Mouse (Mus musculus): ENCODE results near the gene Map6d1.

The Map6d1 gene

DNA sequence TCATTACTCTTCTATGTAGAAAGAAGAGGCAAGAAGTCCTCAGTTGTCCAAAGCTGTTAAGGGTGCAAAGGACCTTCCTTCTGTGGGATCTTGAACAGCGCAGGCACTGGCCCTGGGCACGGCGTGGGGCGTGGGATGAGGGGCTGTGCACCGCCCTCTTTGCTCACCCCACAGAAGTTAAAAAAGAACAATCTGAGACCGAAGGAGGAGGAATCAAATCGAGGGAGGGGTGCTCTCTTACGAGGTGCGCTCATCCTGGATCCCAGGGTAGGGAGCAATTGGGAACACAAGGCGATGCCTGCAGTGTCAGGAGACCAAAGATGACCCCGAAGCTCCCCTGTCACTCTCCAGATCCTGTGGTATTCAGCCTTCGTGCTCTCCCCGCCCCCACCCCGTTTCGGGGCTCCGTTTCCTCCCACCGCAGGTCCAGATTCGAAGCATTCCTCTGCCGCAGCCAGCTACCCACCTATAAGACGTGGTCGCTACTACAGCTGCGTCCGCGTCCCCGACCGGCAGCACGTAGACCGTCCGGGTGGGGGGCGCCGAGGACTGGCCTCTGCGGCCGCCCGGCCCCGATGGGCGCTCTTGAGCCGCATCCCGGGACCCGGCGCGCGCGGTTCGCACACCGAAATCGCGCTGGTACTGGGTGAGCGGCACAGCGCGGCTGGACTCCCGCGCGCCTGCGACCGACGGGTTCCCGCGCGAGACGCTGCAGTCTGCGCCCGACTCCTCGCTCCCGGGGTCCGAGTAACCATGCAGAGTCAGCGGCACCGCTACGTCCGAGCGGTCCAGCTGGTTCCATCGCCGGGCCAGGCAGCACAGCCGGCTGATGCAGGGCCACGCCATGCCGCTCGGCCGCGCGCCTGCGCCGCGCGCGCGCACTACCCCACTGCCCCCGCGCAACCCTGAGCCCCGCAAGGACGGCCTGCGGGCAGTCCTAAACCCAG, at the start of gene Map6d1:
Gene Map6d1, minus strand, starts transcription at position 891 of the 947 bp plus-strand sequence.
- DNase-seq (ENCODE audit: low spot score): peak; percentile 26

DNA sequence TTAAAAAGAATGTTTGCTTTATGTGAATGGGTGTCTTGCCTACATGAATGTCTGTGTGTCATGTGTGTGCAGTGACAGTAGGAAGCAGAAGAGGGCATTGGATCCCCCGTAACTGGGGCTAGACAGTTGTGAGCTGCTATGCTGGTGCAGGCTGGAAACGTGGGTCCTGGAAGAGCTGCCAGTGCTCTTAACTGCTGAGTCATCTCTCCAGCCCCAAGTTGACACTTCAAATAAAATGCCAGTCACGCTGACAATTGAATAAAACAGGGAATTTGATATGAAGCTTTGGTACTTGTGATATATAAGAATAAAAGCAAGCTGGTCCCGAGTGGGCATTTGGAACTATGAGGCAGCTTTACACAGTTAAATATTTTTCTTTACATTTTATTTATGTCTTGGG, 39.1 kb upstream of the Map6d1 start:
- DNase-seq (ENCODE audit: low spot score): no peak

- DNase-seq (ENCODE audit: low spot score): no peak
Observed at GRCm38 (mm10) chr16:20279395-20279794, 38.2 kb upstream of the Map6d1 start.

- no peak for DNase-seq (ENCODE audit: low spot score)
Observed at GRCm38 (mm10) chr16:20272994-20273393, 31.8 kb upstream of the Map6d1 start.

DNA sequence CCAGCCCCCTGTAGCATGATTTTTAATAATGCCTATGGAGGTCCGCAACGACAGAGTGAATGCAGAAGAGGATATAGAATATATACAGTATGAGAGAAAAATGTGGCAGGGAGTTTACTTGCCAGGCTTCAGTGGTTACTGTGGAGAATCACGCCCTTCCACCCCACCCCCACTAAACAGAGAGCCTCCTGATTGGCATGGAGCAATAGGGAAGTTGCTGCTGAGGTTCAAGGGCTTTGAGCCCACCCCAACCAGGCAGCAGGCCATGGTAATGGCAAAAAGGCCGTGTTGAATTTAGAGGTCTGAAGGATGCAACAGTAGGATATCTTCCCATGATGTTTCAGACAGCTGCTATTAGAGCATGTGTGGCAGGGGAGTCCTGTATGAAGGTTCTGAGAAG, 30.2 kb upstream of the Map6d1 start:
- no peak for DNase-seq (ENCODE audit: low spot score)

DNA sequence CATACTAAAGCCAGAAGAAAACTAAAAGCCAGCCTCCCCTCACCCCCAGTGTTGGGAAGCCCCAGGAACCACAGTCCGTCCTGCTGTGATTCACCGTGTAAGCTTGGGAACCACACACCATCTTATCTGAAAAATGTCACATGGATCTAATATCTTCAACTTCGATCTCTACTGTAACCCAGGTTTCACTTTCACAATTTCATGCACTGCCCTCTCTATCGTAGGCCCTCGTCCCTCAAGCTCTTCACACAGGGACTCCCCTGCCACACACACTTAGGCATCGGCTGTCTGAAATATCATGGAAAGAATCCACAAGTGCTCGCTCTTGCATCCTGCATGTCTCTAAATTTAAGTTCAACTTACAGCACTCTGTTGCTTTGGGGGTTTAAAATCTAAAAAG, 23.9 kb upstream of the Map6d1 start:
- DNase-seq (ENCODE audit: low spot score): no peak

- DNase-seq (ENCODE audit: low spot score): no peak
Observed at GRCm38 (mm10) chr16:20257926-20258325, 16.8 kb upstream of the Map6d1 start.

- no peak for DNase-seq (ENCODE audit: low spot score)
Observed at GRCm38 (mm10) chr16:20248442-20249174, 7.5 kb upstream of the Map6d1 start.

DNA sequence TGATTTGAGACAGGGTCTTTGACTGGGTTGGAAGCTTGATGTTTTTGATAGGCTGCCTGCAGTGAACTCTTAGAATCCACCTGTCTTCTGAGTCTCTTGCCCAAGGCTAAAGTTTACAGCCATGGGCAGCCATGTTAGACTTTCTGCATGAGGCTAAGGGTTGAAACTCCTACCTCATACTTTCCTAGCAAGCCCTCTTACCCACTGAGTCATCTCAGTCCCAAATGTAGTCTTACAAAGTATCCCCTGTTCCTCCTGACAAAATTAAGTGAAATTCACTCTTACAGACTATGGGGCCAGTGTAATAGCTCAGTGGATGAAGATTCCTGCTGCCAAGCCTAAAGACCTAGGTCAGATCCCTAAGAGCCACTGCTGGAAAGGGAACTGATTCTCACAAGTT, 5.9 kb upstream of the Map6d1 start:
- no peak for DNase-seq (ENCODE audit: low spot score)

DNA sequence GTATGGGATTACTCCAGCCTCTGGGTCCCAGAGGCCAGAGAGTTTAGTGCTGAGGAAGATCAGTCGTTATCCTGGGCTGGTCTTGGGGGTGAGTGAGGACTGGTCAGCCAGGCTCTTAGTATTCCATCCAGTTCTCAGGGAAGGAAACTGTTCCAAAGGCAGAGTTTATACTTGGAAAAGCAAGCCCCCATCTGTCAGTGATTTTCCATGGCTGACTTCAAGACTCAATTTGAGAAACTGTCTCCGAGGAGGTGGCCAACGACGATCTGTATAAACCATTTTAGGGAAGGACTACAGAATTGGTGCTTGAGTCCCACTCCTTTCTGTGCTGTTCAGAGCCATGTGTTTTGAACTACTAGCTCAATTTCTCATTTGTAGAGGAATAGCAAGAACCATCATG, 2.5 kb downstream of the Map6d1 start:
- no peak for DNase-seq (ENCODE audit: low spot score)

DNA sequence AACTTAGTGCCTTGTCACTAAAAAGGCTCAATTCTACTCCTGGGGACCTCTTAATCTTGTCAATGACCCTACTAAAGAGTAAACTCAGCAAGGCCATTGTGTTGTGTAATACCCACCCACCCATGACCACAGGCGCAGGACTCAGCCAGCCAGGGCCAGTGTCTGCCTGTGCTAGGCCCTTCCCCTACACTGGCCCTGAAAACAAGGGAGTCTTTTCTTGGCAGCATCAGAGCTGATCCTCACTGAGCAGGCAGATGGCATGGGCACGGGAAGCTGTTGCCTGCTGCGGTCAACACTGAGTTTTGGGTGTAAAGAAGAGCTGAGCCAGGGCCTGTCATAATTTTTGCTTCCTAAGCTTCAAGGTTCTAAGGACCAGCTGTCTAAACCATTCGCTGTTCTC, 3.7 kb downstream of the Map6d1 start:
- no peak for DNase-seq (ENCODE audit: low spot score)

DNA sequence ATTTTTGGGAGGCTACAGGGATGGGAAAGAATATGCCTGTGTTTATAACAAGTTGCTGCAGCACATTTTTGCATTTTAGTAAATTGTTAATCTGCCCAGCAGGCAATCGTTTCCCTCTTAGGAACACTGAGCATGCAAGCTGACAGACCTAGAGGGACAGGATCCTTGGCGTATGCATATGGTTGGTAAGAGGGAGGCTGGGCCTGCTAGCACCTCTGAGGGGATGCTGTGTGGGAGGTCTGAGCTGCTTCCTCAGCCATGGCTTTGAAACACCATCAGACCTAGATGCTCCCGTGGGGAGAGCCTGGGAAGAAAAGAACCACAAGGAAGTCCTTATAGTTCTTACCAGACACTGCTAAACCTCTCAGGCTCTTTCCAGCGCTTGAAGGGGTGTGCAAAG, 6.8 kb downstream of the Map6d1 start:
- no peak for DNase-seq (ENCODE audit: low spot score)

- DNase-seq (ENCODE audit: low spot score): no peak
Observed at GRCm38 (mm10) chr16:20228167-20228566, 13.0 kb downstream of the Map6d1 start.

GRCm38 (mm10) chr16:20227504-20227903, 13.7 kb downstream of the Map6d1 start:
- no peak for DNase-seq (ENCODE audit: low spot score)

GRCm38 (mm10) chr16:20226676-20227075, 14.5 kb downstream of the Map6d1 start:
- no peak for DNase-seq (ENCODE audit: low spot score)

GRCm38 (mm10) chr16:20222726-20223125, 18.4 kb downstream of the Map6d1 start:
- no peak for DNase-seq (ENCODE audit: low spot score)

- DNase-seq (ENCODE audit: low spot score): peak; percentile 52
Observed at GRCm38 (mm10) chr16:20213591-20214226, 27.4 kb downstream of the Map6d1 start.

DNA sequence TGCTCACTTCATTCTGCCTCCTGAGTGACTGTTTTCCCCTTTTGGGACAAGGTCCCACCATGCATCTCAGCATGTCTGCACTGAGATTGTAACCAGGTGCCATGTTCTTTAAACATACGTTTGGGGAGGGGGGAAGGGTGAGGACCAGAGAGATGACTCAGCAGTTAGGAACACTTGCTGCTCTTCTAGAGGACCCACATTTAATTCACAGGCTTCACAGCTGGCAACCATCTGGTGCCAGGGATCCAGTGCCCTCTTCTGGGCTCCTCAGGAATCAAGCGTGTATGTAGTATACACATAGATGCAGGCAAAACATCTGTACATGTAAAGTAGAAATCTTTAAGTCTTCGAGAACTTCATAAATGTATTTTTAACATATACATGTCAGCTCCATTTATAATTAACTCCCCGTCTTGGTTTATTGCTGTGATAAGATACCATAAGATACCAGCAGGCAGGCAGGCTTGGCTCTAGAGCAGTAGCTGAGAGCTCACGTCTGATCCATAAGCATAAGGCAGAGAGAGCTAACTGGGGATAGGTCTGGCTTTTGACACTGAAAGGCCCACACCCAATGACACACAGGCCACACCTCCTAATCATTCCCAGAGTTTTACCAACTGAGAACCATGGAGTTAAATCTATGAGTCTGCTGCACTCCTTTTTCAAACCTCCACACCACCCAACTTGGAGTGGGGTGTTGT, 41.5 kb downstream of the Map6d1 start:
- DNase-seq (ENCODE audit: low spot score): peak; percentile 16

DNA sequence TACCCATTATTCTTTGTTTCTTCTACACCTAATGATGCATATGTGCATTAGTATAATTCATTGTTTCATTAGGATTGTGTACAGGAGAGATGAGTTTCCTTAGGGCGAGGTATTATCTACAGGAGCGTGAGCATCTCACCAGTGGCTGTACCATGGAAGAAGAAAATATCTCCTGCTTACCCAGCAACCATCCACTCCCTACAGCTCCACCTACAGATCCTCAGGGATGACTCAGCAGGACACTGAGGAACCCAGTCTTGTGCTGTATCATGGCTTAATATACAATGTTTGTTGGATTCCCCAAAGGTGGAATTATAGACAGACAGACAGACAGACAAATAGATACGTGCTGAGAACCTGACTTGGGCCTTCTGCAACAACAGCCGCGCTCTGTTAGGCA, 44.2 kb downstream of the Map6d1 start:
- DNase-seq (ENCODE audit: low spot score): no peak

DNA sequence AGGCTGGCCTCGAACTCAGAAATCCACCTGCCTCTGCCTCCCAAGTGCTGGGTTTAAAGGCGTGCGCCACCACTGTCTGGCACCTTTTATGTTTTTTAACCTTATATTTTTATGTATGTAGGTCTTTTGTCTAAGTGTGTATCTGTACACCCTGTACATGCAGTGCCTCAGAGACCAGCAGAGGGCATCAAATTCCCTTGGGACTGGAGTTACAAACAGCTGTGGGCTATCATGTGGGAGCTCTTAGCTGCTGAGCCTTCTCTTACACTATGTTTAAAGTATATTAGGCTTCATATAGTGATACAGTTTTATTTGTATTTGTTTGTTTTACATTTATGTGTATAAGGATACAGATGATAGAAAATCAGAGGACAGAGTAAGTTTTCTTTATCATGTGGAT, 45.6 kb downstream of the Map6d1 start:
- DNase-seq (ENCODE audit: low spot score): no peak

- DNase-seq (ENCODE audit: low spot score): no peak
Observed at GRCm38 (mm10) chr16:20192043-20192442, 49.1 kb downstream of the Map6d1 start.
